Mouse (Mus musculus): Measurements from ENCODE around the gene Lyl1. TPM values are rescaled to one million over a fixed set of nuclear protein-coding genes. Genes with fewer than 3 reads are reported as not detected.
A peak's percentile ranks its signal among the peaks of the same experiment; 100 is the strongest.

The Lyl1 gene
- polyA plus RNA-seq, 1 experiment from 2014 or later, result 9.7 TPM

- Histone ChIP-seq H3K9me3 (no peaks in the 10 kb centered on the region), H3K9ac (no peak overlapping the region), H3K4me2 (no peak overlapping the region), H3K4me3 (replicated peaks) (no peak overlapping the region), H3K36me3 (no peaks in the 10 kb centered on the region), H3K27me3 (replicated peaks) (no peaks in the 10 kb centered on the region), H3K4me1 (peaks cover 68% of the 10 kb centered on the region), H3K27ac (peak overlapping the region; percentile 3)
- ATAC-seq (ENCODE audit: insufficient read depth, low FRiP score, low read depth), result no peak
- 67% methylated on average over 10 of the region's 10 CpGs for WGBS
Measured at GRCm38 (mm10) chr8:84738715-84739400, 37.6 kb downstream of the Lyl1 start.

GRCm38 (mm10) chr8:84739401-84739742, 38.1 kb downstream of the Lyl1 start:
- no peak for ATAC-seq (ENCODE audit: insufficient read depth, low FRiP score, low read depth)
- Histone ChIP-seq H3K4me2 (no peak overlapping the region), H3K9ac (no peak overlapping the region), H3K36me3 (no peaks in the 10 kb centered on the region), H3K4me3 (replicated peaks) (no peak overlapping the region), H3K4me1 (peaks cover 72% of the 10 kb centered on the region), H3K27me3 (replicated peaks) (no peaks in the 10 kb centered on the region), H3K27ac (peak overlapping the region; percentile 3; the same call in 1 of the 2 replicates), H3K9me3 (no peaks in the 10 kb centered on the region)
- WGBS, result 13% methylated on average over 1 of the region's 1 CpGs

- 52% methylated on average over 13 of the region's 13 CpGs for WGBS
- H3K27ac ChIP-seq, result peak overlapping the region; percentile 91
Measured at GRCm38 (mm10) chr8:84740895-84741843, 39.9 kb downstream of the Lyl1 start.

GRCm38 (mm10) chr8:84742171-84743053, 41.2 kb downstream of the Lyl1 start:
- H3K9ac ChIP-seq, result no peak overlapping the region
- no peaks in the 10 kb centered on the region for H3K9me3 ChIP-seq
- WGBS, result 24% methylated on average over 32 of the region's 32 CpGs
- H3K4me2 ChIP-seq, result peak overlapping the region; percentile 42
- H3K27me3 ChIP-seq (replicated peaks), result no peaks in the 10 kb centered on the region
- H3K4me3 ChIP-seq (replicated peaks), result no peak overlapping the region
- peak overlapping the region; percentile 91 for H3K27ac ChIP-seq
- ATAC-seq (ENCODE audit: insufficient read depth, low FRiP score, low read depth), result peak; percentile 54
- H3K36me3 ChIP-seq, result no peaks in the 10 kb centered on the region
- peaks cover 90% of the 10 kb centered on the region for H3K4me1 ChIP-seq

More at GRCm38 (mm10) chr8:84740895-84741843, 39.9 kb downstream of the Lyl1 start:
- no peak for ATAC-seq (ENCODE audit: insufficient read depth, low FRiP score, low read depth)
- no peak overlapping the region for H3K4me3 ChIP-seq (replicated peaks)
- H3K9ac ChIP-seq, result no peak overlapping the region
- H3K4me1 ChIP-seq, result peaks cover 85% of the 10 kb centered on the region
- H3K36me3 ChIP-seq, result no peaks in the 10 kb centered on the region
- H3K4me2 ChIP-seq, result no peak overlapping the region
- H3K27me3 ChIP-seq (replicated peaks), result no peaks in the 10 kb centered on the region
- no peaks in the 10 kb centered on the region for H3K9me3 ChIP-seq

- whole genome bisulfite sequencing, result 16% methylated on average over 10 of the region's 10 CpGs
- Histone ChIP-seq H3K4me1 (peaks cover 84% of the 10 kb centered on the region), H3K36me3 (no peaks in the 10 kb centered on the region), H3K4me2 (peak overlapping the region; percentile 42), H3K27ac (peak overlapping the region; percentile 91), H3K9ac (no peak overlapping the region), H3K27me3 (replicated peaks) (no peaks in the 10 kb centered on the region), H3K9me3 (no peaks in the 10 kb centered on the region), H3K4me3 (replicated peaks) (no peak overlapping the region)
- peak; percentile 12 for ATAC-seq (ENCODE audit: insufficient read depth, low FRiP score, low read depth)
Measured at GRCm38 (mm10) chr8:84743054-84743415, 41.8 kb downstream of the Lyl1 start.

GRCm38 (mm10) chr8:84743517-84744420, 42.5 kb downstream of the Lyl1 start:
- no peaks in the 10 kb centered on the region for H3K9me3 ChIP-seq
- peak overlapping the region; percentile 42 for H3K4me2 ChIP-seq
- peaks cover 76% of the 10 kb centered on the region for H3K4me1 ChIP-seq

GRCm38 (mm10) chr8:84745032-84745925, 44.0 kb downstream of the Lyl1 start:
- peak; percentile 9; the same call in 1 of the 2 replicates for ATAC-seq (ENCODE audit: insufficient read depth, low FRiP score, low read depth)
- Histone ChIP-seq H3K36me3 (no peaks in the 10 kb centered on the region), H3K4me3 (replicated peaks) (no peak overlapping the region), H3K4me2 (peak overlapping the region; percentile 16), H3K27ac (peak overlapping the region; percentile 91), H3K27me3 (replicated peaks) (no peaks in the 10 kb centered on the region; the same call in 1 of the 2 replicates), H3K9me3 (no peaks in the 10 kb centered on the region), H3K9ac (no peak overlapping the region), H3K4me1 (peaks cover 66% of the 10 kb centered on the region)
- WGBS, result 18% methylated on average over 17 of the region's 17 CpGs

More at GRCm38 (mm10) chr8:84743517-84744420, 42.5 kb downstream of the Lyl1 start:
- WGBS, result 19% methylated on average over 17 of the region's 17 CpGs
- H3K27me3 ChIP-seq (replicated peaks), result no peaks in the 10 kb centered on the region
- H3K27ac ChIP-seq, result peak overlapping the region; percentile 91
- H3K4me3 ChIP-seq (replicated peaks), result no peak overlapping the region
- peak; percentile 38 for ATAC-seq (ENCODE audit: insufficient read depth, low FRiP score, low read depth)
- H3K9ac ChIP-seq, result no peak overlapping the region
- H3K36me3 ChIP-seq, result no peaks in the 10 kb centered on the region

- Histone ChIP-seq H3K4me3 (replicated peaks) (no peak overlapping the region), H3K27me3 (replicated peaks) (no peaks in the 10 kb centered on the region; the same call in 1 of the 2 replicates), H3K36me3 (0 out of 2 replicates have a peak, but pooled peaks cover 4% of the 10 kb centered on the region), H3K27ac (peak overlapping the region; percentile 40; the same call in 1 of the 2 replicates), H3K9me3 (no peaks in the 10 kb centered on the region), H3K4me2 (no peak overlapping the region), H3K9ac (no peak overlapping the region), H3K4me1 (peaks cover 25% of the 10 kb centered on the region)
- no peak for ATAC-seq (ENCODE audit: insufficient read depth, low FRiP score, low read depth)
- WGBS, result 70% methylated on average over 16 of the region's 16 CpGs
Measured at GRCm38 (mm10) chr8:84749519-84749918, 48.3 kb downstream of the Lyl1 start.

- H3K4me1 ChIP-seq, result peaks cover 10% of the 10 kb centered on the region; the same call in 1 of the 2 replicates
- no peak overlapping the region for H3K27ac ChIP-seq
- 0 out of 2 replicates have a peak, but pooled peaks cover 4% of the 10 kb centered on the region for H3K36me3 ChIP-seq
- 76% methylated on average over 6 of the region's 6 CpGs for WGBS
- H3K9ac ChIP-seq, result no peak overlapping the region
- no peaks in the 10 kb centered on the region for H3K9me3 ChIP-seq
- no peak overlapping the region for H3K4me2 ChIP-seq
- H3K4me3 ChIP-seq (replicated peaks), result no peak overlapping the region
- no peaks in the 10 kb centered on the region; the same call in 1 of the 2 replicates for H3K27me3 ChIP-seq (replicated peaks)
- no peak for ATAC-seq (ENCODE audit: insufficient read depth, low FRiP score, low read depth)
Measured at GRCm38 (mm10) chr8:84752734-84753582, 51.7 kb downstream of the Lyl1 start.
